Mouse (Mus musculus) limb, embryonic 12.5 days (tissue): ENCODE data around the gene Bid. TPM values are rescaled to one million over a fixed set of nuclear protein-coding genes. Genes with fewer than 3 reads are reported as not detected.
A peak's percentile ranks its signal among the peaks of the same experiment; 100 is the strongest.

Experiments
- ATAC-seq: fragments of 200-750 bp; cut with Nextera tagmentation; 2 replicates; pipeline ENCODE4 v1.8.0; 2017; ENCODE audit warnings: low read depth, moderate TSS enrichment; ENCODE audit not compliant: insufficient number of reproducible peaks, insufficient read depth, low FRiP score, low TSS enrichment
- H3K27ac ChIP-seq: fragments of 300-500 bp; sonication (generic); 2 replicates; pipeline ENCODE4 v1.5.1; 2016; ENCODE audit warnings: mild to moderate bottlenecking, moderate library complexity
- H3K27me3 ChIP-seq: fragments of 300-500 bp; sonication (generic); 2 replicates; pipeline ENCODE4 v1.6.1; 2016; ENCODE audit warnings: mild to moderate bottlenecking, moderate library complexity
- H3K36me3 ChIP-seq: fragments of 300-500 bp; sonication (generic); 2 replicates; pipeline ENCODE4 v1.6.1; 2016; ENCODE audit warnings: mild to moderate bottlenecking, moderate library complexity
- H3K4me1 ChIP-seq: fragments of 300-500 bp; sonication (generic); replicated peaks from 2 replicates; pipeline ENCODE4 v1.6.1; 2016
- H3K4me2 ChIP-seq: fragments of 300-500 bp; sonication (generic); 2 replicates; pipeline ENCODE4 v1.6.1; 2016; ENCODE audit warnings: mild to moderate bottlenecking, moderate library complexity
- H3K4me3 ChIP-seq: fragments of 300-500 bp; sonication (generic); replicated peaks from 2 replicates; pipeline ENCODE4 v1.5.1; 2016; ENCODE audit warnings: mild to moderate bottlenecking
- H3K9ac ChIP-seq: fragments of 300-500 bp; sonication (generic); replicated peaks from 2 replicates; pipeline ENCODE4 v1.6.1; 2016; ENCODE audit warnings: mild to moderate bottlenecking, moderate library complexity
- H3K9me3 ChIP-seq: fragments of 300-500 bp; sonication (generic); 2 replicates; pipeline ENCODE4 v1.6.1; 2016; ENCODE audit warnings: mild to moderate bottlenecking, moderate library complexity
- WGBS: fragments of 180-500 bp; shearing (Covaris S2); methylation state at CpG from one replicate; pipeline ENCODE4 v1.1.7; 2016; 5-methylcytosine and 5-hydroxymethylcytosine counted together
- polyA plus RNA-seq: library from polyadenylated mRNA; unstranded; fragments of >200 nt; fragmentation: Nextera tagmentation; extraction: Ambion mirVana; gene quantifications from 2 replicates; pipeline ENCODE4 v1.2.1, GENCODE M21; 2016

Bid gene
- polyA plus RNA-seq, 1 experiment from 2014 or later = 17.4 TPM

DNA sequence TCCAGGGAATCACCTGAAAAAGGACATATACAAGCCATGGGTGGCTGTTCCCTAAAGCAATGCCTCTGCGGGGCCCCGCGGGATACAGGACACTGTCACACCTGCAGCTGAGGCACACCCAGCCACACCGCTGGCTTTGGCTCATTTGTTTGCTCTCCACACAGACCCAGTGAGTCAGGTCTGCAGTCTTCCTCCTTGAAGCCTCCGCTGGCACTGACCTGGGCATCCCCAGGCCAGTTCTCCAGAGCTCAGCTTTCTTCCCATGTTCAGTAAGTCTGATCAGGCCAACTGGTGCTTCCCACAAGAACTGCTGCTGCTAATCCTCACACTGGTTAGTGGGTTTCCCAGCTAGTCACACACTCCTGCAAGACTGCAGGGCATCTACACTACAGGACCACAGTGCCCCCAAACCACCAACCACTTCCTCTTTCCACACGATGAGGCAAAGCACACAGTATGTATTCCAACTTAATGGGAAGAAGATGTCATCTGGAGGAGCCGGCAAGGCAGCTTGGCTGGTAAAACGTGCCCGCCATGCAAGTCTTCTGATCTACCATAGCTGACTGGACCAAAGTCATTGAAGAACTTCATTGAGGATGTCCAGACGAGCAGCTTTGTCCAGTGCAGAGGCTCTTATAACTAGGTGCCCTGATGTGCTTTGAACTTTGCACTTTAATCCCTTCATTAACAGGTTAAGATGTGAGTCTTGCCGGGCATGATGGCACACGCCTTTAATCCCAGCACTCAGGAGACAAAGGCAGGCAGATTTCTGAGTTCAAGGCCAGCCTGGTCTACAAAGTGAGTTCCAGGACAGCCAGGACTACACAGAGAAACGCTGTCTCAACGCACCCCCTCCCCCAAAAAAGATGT is 14.6 kb downstream of the Bid start:
- 85% methylated on average over 14 of the region's 14 CpGs for WGBS
- Histone ChIP-seq H3K9me3 (no peaks in the 10 kb centered on the region), H3K4me3 (no peak overlapping the region), H3K4me2 (no peak overlapping the region), H3K36me3 (no peaks in the 10 kb centered on the region; the same call in 1 of the 2 replicates), H3K4me1 (no peaks in the 10 kb centered on the region), H3K27ac (no peak overlapping the region), H3K9ac (no peak overlapping the region), H3K27me3 (no peaks in the 10 kb centered on the region)
- ATAC-seq = no peak

DNA sequence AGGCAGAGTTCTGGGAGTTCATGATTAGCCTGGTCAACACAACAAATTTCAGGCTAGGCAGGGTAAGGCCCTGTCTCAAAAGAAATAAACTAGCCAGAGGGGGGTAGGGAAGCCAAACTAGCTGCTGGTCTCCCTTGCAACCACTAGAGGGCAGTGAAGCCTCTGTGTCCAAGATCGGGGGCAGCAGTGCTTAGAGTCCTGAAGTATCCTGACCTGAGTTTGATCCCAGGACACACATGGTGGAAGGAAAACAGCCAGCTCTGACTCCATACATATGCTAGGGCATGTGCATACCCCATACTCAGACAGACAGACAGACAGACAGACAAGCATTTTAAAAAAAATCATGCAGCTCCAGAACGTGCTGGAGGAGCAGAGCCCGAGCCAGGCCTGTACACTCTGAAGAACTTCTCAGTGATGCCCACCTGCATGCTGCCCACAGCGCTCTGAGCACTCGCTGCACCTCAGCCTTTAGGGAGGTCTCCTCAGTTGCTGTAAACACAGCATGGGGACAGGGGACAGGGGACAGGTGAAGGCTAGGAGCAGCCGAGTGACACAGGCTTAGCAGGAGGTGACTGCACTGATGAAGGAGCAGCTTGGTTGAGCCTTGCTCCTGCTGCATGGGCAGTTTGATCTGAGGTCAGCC is 18.3 kb downstream of the Bid start:
- Histone ChIP-seq H3K4me1 (no peaks in the 10 kb centered on the region), H3K27ac (no peak overlapping the region), H3K4me3 (no peak overlapping the region), H3K27me3 (no peaks in the 10 kb centered on the region), H3K36me3 (peaks cover 25% of the 10 kb centered on the region), H3K4me2 (no peak overlapping the region), H3K9me3 (no peaks in the 10 kb centered on the region), H3K9ac (no peak overlapping the region)
- WGBS = 75% methylated on average over 6 of the region's 6 CpGs
- peak; percentile 45 for ATAC-seq

DNA sequence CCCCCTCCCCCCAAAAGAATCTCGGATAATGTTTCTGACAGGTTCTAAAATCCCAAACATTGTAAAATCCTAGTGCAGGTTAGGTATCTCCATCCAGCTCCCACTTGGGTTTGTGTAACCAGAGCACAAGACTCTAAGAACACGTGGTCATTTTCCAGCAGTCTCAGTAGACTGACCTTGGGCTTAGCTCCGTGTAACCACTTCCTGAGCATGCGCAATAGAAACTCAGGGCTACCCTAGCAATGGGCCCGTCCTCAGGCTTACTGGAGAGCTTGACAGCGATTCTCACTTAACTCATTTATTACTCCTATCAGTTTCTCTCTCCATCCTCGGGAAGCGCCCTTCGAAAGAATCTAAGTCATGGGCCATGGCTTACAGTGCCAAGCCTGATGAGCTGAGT is 22.1 kb downstream of the Bid start:
- no peaks in the 10 kb centered on the region for H3K4me1 ChIP-seq
- no peak overlapping the region for H3K4me2 ChIP-seq
- H3K27me3 ChIP-seq = no peaks in the 10 kb centered on the region
- no peaks in the 10 kb centered on the region for H3K9me3 ChIP-seq
- ATAC-seq = no peak
- no peak overlapping the region for H3K27ac ChIP-seq
- 87% methylated on average over 9 of the region's 9 CpGs for WGBS
- H3K9ac ChIP-seq = no peak overlapping the region
- H3K36me3 ChIP-seq = peaks cover 63% of the 10 kb centered on the region
- no peak overlapping the region for H3K4me3 ChIP-seq

DNA sequence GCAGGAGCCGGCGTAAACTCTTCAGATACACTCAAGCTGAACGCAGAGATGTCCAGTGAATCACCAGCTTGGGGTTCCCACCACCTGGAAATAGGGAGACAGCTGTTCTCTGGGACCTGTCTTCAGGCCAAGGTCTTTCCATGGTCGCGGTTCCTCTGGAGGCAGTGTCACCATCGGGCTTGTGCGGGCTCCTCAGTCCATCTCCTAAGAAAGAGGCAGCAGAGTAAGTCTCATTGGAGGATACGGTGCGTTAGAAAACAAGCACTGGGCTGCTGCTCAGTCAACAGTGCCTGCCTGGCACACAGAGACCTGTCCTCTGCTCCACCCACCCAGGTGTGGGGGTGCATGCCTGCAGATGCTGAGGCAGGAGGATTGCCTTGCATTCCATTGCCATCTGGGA is 22.6 kb downstream of the Bid start:
- 95% methylated on average over 9 of the region's 9 CpGs for WGBS
- Histone ChIP-seq H3K27ac (no peak overlapping the region), H3K9ac (no peak overlapping the region), H3K4me3 (no peak overlapping the region), H3K27me3 (no peaks in the 10 kb centered on the region), H3K36me3 (peaks cover 67% of the 10 kb centered on the region), H3K4me2 (no peak overlapping the region), H3K9me3 (no peaks in the 10 kb centered on the region), H3K4me1 (no peaks in the 10 kb centered on the region)
- ATAC-seq = no peak

DNA sequence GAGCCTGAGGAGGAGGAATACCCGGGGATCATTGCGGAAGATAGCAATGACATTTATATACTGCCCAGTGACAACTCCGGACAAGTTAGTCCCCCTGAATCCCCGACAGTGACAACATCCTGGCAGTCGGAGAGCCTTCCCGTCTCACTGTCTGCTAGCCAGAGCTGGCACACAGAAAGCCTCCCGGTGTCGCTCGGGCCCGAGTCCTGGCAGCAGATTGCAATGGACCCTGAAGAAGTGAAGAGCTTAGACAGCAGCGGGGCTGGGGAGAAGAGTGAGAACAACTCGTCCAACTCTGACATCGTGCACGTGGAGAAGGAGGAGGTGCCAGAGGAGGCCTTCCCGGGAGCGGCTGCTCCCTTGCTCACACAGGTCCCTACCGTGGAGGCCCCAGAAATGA is 30.0 kb downstream of the Bid start:
- WGBS = 89% methylated on average over 17 of the region's 17 CpGs
- H3K36me3 ChIP-seq = peaks cover 88% of the 10 kb centered on the region
- no peak for ATAC-seq
- no peaks in the 10 kb centered on the region for H3K9me3 ChIP-seq
- H3K27me3 ChIP-seq = no peaks in the 10 kb centered on the region
- H3K9ac ChIP-seq = no peak overlapping the region
- H3K4me2 ChIP-seq = no peak overlapping the region
- no peaks in the 10 kb centered on the region for H3K4me1 ChIP-seq
- no peak overlapping the region for H3K27ac ChIP-seq
- H3K4me3 ChIP-seq = no peak overlapping the region

DNA sequence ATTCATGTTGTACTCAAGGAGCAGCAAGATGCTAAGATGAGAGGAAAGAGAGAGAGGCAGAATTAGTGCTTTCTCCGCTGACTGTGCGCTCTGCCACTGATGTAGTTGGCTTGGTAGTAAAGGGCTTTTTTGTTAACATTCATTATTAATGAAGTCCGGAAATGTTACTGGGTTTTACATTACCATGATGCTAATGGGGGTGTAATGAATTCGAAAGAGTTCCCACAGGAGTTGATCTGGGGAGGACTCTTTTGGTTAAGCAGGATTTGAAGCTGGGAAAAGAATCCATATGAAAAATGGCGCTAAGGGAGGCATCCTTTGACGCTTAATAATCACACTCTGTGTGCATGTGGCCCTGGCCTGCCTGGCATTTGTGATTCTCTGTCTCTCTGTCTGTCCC is 32.2 kb downstream of the Bid start:
- H3K4me1 ChIP-seq = no peaks in the 10 kb centered on the region
- H3K27me3 ChIP-seq = no peaks in the 10 kb centered on the region
- peaks cover 78% of the 10 kb centered on the region for H3K36me3 ChIP-seq
- 87% methylated on average over 6 of the region's 6 CpGs for WGBS
- H3K27ac ChIP-seq = no peak overlapping the region
- H3K9ac ChIP-seq = no peak overlapping the region
- no peak overlapping the region for H3K4me3 ChIP-seq
- ATAC-seq = no peak
- H3K4me2 ChIP-seq = no peak overlapping the region
- no peaks in the 10 kb centered on the region for H3K9me3 ChIP-seq

DNA sequence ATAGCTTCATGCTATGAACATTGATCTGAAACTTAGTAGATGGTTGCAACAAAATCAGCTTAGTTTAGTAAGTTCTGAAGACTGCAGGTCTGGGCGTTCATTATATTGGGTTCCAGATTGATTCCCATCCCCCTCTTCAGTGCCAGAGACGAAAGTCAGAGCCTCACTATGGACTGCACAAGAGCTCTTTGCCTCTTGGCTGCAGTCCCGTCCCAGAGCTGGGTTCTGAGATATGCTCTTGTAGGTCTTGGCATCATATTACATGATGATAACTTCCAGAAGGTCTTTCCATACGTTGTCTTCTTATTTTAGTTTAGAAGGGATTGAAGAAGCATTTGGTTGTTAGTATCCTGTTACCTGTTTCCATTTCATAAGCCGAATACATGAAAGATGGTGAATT is 37.6 kb downstream of the Bid start:
- Histone ChIP-seq H3K9me3 (no peaks in the 10 kb centered on the region), H3K36me3 (peaks cover 57% of the 10 kb centered on the region), H3K9ac (no peak overlapping the region), H3K4me1 (no peaks in the 10 kb centered on the region), H3K27ac (no peak overlapping the region), H3K27me3 (no peaks in the 10 kb centered on the region), H3K4me2 (no peak overlapping the region), H3K4me3 (no peak overlapping the region)
- no peak for ATAC-seq
- 74% methylated on average over 5 of the region's 5 CpGs for WGBS

DNA sequence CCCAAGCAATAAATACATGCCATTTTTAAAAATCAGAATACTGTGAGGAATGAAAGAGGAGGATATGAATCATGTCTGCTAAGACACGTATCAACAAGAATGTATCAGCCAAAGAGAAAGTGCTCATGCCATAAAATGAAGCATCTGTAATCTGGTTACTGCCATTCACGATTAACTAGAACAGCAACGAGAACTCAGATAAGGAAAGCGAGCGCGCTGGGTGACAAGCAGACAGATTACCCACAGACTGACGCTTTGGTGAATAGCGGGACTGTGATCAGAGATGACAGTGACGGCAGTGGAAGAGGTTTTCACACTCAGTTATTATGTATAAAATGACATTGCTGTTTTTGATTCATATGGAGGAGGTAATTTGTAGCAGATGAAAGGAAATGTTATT is 42.8 kb downstream of the Bid start:
- H3K9ac ChIP-seq = no peak overlapping the region
- H3K9me3 ChIP-seq = no peaks in the 10 kb centered on the region
- peaks cover 44% of the 10 kb centered on the region for H3K36me3 ChIP-seq
- 65% methylated on average over 9 of the region's 9 CpGs for WGBS
- no peaks in the 10 kb centered on the region for H3K4me1 ChIP-seq
- no peaks in the 10 kb centered on the region for H3K27me3 ChIP-seq
- no peak for ATAC-seq
- no peak overlapping the region for H3K4me3 ChIP-seq
- no peak overlapping the region for H3K27ac ChIP-seq
- no peak overlapping the region for H3K4me2 ChIP-seq

DNA sequence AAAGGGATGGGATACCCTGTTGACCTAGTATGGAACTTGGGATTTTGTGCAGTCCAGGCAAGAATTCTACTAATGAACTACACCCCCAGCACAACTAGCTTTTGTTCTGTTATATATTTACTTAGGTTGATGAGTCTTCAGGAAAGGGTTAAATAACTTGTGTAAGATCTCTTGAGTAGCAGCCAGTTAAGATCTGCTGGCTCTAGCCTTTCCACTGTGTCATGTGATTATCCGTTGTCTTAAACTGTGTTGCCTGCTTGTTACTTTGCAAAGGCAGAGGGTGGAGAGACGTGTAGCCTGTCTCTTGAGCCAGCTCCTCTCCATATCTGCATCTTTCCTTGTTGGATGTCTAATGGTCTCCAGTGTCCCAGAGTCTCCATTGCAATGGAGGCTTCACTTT is 45.4 kb downstream of the Bid start:
- 90% methylated on average over 2 of the region's 2 CpGs for WGBS
- Histone ChIP-seq H3K4me1 (no peaks in the 10 kb centered on the region), H3K36me3 (peaks cover 30% of the 10 kb centered on the region), H3K27me3 (no peaks in the 10 kb centered on the region), H3K9me3 (no peaks in the 10 kb centered on the region), H3K4me2 (no peak overlapping the region), H3K4me3 (no peak overlapping the region), H3K9ac (no peak overlapping the region), H3K27ac (no peak overlapping the region)
- ATAC-seq = no peak

DNA sequence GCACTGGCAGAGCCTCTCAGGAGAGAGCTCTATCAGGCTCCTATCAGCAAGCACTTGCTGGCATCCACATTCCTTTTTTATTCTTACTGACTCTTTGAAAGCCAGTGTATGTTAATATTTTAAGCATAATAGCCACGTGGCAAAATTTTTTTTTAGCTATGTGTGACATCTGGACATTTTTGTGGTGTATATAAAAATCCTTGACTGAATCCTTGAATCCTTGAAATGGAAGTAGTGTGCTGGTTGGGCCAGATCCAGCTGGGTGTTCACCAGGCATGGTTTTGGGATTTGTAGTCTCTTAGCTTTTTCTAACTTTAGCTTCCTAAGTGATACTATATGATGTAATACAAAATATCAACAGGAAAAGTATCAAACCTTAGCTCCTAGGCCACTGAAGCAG is 47.8 kb downstream of the Bid start:
- Histone ChIP-seq H3K4me2 (no peak overlapping the region), H3K4me3 (no peak overlapping the region), H3K27me3 (no peaks in the 10 kb centered on the region), H3K36me3 (peaks cover 45% of the 10 kb centered on the region), H3K9me3 (no peaks in the 10 kb centered on the region), H3K9ac (no peak overlapping the region), H3K27ac (no peak overlapping the region), H3K4me1 (no peaks in the 10 kb centered on the region)
- no peak for ATAC-seq
- WGBS = 74% methylated on average over 1 of the region's 1 CpGs

DNA sequence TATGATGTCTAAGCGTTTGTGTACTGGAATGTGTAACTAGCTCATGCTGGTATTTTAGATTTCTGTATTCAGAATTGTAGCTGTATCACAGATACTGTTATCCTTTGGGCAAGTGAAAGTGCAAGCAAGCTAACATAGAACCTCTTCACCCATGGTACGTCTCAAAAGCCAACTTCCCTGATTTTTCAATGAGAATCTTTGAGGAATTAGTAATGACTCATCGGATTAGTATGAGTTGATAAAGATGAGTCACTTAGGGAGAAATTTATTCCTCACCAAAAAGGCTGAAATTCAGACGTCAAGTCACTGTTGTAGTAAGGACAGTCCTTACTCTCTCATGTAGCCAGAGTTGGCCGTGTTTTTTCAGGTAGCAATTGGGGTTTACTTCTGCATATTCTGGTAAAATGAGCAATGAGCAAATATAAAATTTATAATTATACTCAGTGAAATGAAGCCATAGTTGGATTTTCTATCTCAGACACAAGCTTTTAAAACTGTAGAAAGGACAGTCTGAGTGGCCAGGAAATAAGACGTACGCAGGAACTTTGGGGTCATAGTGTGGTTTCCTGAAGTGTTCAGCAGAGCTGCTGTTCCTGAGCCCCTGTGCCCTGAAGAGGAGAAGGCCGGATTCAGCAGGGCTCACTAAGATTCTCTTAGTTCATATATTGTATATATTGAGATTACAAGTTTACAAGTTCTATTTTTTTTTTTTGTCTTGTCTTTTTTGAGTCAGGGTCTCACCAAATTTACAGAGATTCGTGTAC is 50.4 kb downstream of the Bid start:
- H3K27me3 ChIP-seq = no peaks in the 10 kb centered on the region
- H3K9ac ChIP-seq = no peak overlapping the region
- no peaks in the 10 kb centered on the region for H3K4me1 ChIP-seq
- 91% methylated on average over 9 of the region's 9 CpGs for WGBS
- H3K9me3 ChIP-seq = no peaks in the 10 kb centered on the region
- H3K36me3 ChIP-seq = peaks cover 44% of the 10 kb centered on the region
- no peak overlapping the region for H3K4me3 ChIP-seq
- H3K27ac ChIP-seq = no peak overlapping the region
- ATAC-seq = no peak
- H3K4me2 ChIP-seq = no peak overlapping the region
